Mouse (Mus musculus) erythroblast, embryonic 14.5 days (primary cell): ENCODE measurements around the gene Iqce.
"Not testable (repeated sequence)": the region's sequence is repeated elsewhere in the genome, so short reads cannot be mapped to it uniquely, and the experiment has no call there.

ENCODE experiments used
- GATA1 ChIP-seq: IDR thresholded peaks from 2 replicates; pipeline ENCODE4 v1.6.1; 2012; ENCODE audit warnings: low read length, inconsistent platforms, mixed read lengths
- TAL1 ChIP-seq: IDR thresholded peaks from 3 replicates; pipeline ENCODE4 v1.6.1; 2012; ENCODE audit warnings: low read length, inconsistent platforms, mixed read lengths

DNA sequence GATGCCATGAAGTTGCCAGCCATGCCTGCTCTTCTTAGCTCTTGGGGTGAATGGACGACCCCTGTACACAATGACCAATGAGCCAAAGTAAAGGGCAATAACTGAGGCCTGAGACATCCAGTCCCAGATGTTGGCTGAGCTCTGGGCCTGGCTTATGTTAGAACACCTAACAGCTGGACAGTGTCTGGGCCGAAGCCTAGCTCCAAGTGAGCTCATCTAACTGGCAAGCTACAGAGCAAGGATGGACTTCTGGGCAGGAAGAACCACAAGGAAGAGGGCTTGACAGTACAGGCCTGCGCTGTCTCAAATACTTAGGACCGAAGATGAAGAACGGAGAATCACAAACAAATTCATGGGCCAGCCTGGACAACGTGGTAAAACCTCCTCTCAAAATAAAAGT, 29.6 kb downstream of the Iqce start:
- not testable (repeated sequence) for TF ChIP-seq GATA1, TAL1
